ENCODE assay signal across 8 mouse cellular contexts in genomic region chr11:62643011-62643631, GRCm38 (mm10). TPM values are rescaled to one million over a fixed set of nuclear protein-coding genes. Genes with fewer than 3 reads are reported as not detected.
DNase-seq lines count a peak whose midpoint lies in the region; ATAC-seq lines count a peak whose summit lies in the region.

No protein-coding gene starts in this region.

- 72% methylated on average over 8 of the region's 8 CpGs for WGBS in heart, embryonic 10.5 days
- WGBS in neural tube, embryonic 14.5 days, result 77% methylated on average over 8 of the region's 8 CpGs

- no peaks in the 10 kb centered on the region for H3K27me3 ChIP-seq in heart, embryonic 10.5 days (ENCODE audit: insufficient read depth, poor library complexity, severe bottlenecking)
- no peaks in the 10 kb centered on the region for H3K27me3 ChIP-seq in neural tube, embryonic 14.5 days (ENCODE audit: control insufficient read depth, insufficient read depth, low read length)

- peak overlapping the region; percentile 94 for H3K27ac ChIP-seq in heart, embryonic 10.5 days
- peak overlapping the region; percentile 44; the same call in 1 of the 2 replicates for H3K27ac ChIP-seq in neural tube, embryonic 14.5 days (ENCODE audit: low read depth, low read length)

- no peaks in the 10 kb centered on the region for H3K9me3 ChIP-seq in heart, embryonic 10.5 days
- no peaks in the 10 kb centered on the region for H3K9me3 ChIP-seq in neural tube, embryonic 14.5 days (ENCODE audit: control insufficient read depth, low read length)

- intact Hi-C loops in left cerebral cortex, postnatal 4 days (cut with DNase I), result no loop called here

- no peak overlapping the region for H3K4me2 ChIP-seq in neural tube, embryonic 14.5 days (ENCODE audit: low read depth, low read length)

- peak; percentile 70 for DNase-seq in left cerebral cortex, postnatal 4 days
- DNase-seq in left cerebral cortex, adult 9 months (ENCODE audit: low spot score in 2 of 2), result no peak
- peak; percentile 87 for DNase-seq in brain, adult 2 months (ENCODE audit: low read depth, low spot score)
- DNase-seq in heart, embryonic 10.5 days (ENCODE audit: low spot score), result no peak
- DNase-seq in kidney, postnatal 10 days, result peak; percentile 89
- no peak for DNase-seq in layer of hippocampus, adult 9-11 months
- no peak for DNase-seq in retina, postnatal 1 day

- peaks cover 97% of the 10 kb centered on the region for H3K4me1 ChIP-seq in heart, embryonic 10.5 days
- peaks cover 33% of the 10 kb centered on the region for H3K4me1 ChIP-seq in neural tube, embryonic 14.5 days (ENCODE audit: control insufficient read depth, insufficient read depth, low read length)

- no peak overlapping the region for H3K4me3 ChIP-seq in heart, embryonic 10.5 days
- H3K4me3 ChIP-seq in neural tube, embryonic 14.5 days (ENCODE audit: low read depth, low read length), result no peak overlapping the region

- H3K9ac ChIP-seq in neural tube, embryonic 14.5 days (replicated peaks; ENCODE audit: low read depth, low read length), result no peak overlapping the region

- ATAC-seq in neural tube, embryonic 14.5 days (ENCODE audit: low read depth), result no peak

- 0 out of 2 replicates have a peak, but pooled peaks cover 3% of the 10 kb centered on the region for H3K36me3 ChIP-seq in heart, embryonic 10.5 days
- H3K36me3 ChIP-seq in neural tube, embryonic 14.5 days (ENCODE audit: control insufficient read depth, insufficient read depth, low read length), result no peaks in the 10 kb centered on the region

RNA-seq across cellular contexts. Expression of gene Lrrc75a, which starts 5.2 kb away (rescaled TPM):
- total RNA-seq in left cerebral cortex, postnatal 4 days (2021), result 10 to 100 TPM; 14.4 to 16.7 TPM
- 14.9 and 17.2 TPM in 2 replicates for polyA plus RNA-seq in heart, embryonic 10.5 days (2016; fragmentation: Nextera tagmentation; extraction: Ambion mirVana)
- polyA plus RNA-seq in neural tube, embryonic 14.5 days (2014; fragmentation: Nextera tagmentation; extraction: Ambion mirVana), result 10.1 and 10.5 TPM in 2 replicates

RNA-seq across cellular contexts. Expression of gene Mmgt2, which starts 5.3 kb away (rescaled TPM):
- 10 to 100 TPM; 18.1 to 19.6 TPM for total RNA-seq in left cerebral cortex, postnatal 4 days (2021)
- 40.5 and 49.6 TPM in 2 replicates for polyA plus RNA-seq in heart, embryonic 10.5 days (2016; fragmentation: Nextera tagmentation; extraction: Ambion mirVana)
- polyA plus RNA-seq in neural tube, embryonic 14.5 days (2014; fragmentation: Nextera tagmentation; extraction: Ambion mirVana), result 25.9 and 27.4 TPM in 2 replicates

Comparison
In these comparisons a context has a peak if more than half of its experiments do, and no peak if none do; other contexts are left out.
1. DNase-seq: peak in left cerebral cortex, postnatal 4 days (single experiment), brain, adult 2 months (single experiment) and kidney, postnatal 10 days (single experiment); none in left cerebral cortex, adult 9 months (0 of 2), heart, embryonic 10.5 days (single experiment), layer of hippocampus, adult 9-11 months (single experiment) and retina, postnatal 1 day (single experiment).